Mouse (Mus musculus): Measurements from ENCODE around the gene Zdhhc3. TPM values are rescaled to one million over a fixed set of nuclear protein-coding genes. Genes with fewer than 3 reads are reported as not detected.

Gene Zdhhc3
- polyA plus RNA-seq, 1 experiment: 173 TPM

DNA sequence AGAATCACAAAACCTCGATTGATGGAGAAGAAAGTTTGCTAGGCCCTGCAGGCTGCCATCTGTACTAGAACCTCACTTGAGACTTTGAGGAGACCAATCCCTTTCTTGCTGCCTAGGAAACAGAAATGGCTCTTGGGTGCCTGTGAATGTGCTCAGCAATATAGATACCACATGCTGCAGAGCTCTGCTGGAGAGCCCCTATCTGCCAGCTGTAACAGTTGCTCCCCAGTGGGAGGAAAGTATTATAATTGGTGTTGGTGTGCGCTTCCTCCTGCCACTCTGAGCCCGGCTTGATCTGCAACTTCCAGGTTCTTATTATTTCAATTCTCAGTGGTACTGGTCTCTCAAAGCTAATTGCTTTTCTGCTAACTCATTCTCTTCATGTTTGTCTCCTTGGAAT lies 10.0 kb upstream of the Zdhhc3 start:
- no peak for DNase-seq
- TF ChIP-seq POLR2A (IDR thresholded peaks at IDR 0.05; ENCODE audit: control insufficient read depth, extremely low read depth, insufficient read depth, low read length, poor library complexity) (no peak), CTCF (IDR thresholded peaks at IDR 0.05; ENCODE audit: borderline replicate concordance, control insufficient read depth, extremely low read depth, insufficient read depth, low read length, poor library complexity) (no peak)
- Histone ChIP-seq H3K36me3 (ENCODE audit: control insufficient read depth, insufficient read depth, low read length) (peaks cover 40% of the 10 kb centered on the region), H3K27ac (ENCODE audit: control insufficient read depth, insufficient read depth, low read length) (no peak overlapping the region), H3K27me3 (ENCODE audit: control insufficient read depth, insufficient read depth, low read length) (no peaks in the 10 kb centered on the region), H3K4me1 (replicated peaks; ENCODE audit: control insufficient read depth, insufficient read depth, low read length) (no peaks in the 10 kb centered on the region), H3K4me3 (ENCODE audit: control insufficient read depth, insufficient read depth, low read length) (no peak overlapping the region)
- 98% methylated on average over 3 of the region's 3 CpGs for WGBS

DNA sequence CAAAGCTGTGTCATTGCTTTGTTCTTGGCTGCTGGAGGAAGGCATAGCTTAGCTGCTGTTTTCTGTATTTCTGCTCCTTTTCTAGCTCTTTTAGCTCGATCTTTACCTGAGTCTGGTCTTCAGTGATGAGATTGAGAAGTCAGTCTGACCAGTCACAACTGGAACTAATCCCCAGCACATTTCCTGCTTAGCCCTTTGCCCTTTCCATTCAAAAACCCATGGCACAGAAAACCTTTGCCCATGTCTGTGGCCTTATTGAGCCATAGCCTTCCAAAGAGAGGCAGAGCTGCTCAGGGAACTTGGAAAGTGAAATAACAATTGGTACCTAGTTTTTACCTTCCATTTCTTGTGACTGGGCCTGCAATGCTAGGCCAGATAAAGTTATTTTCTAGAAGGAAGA lies 2.6 kb upstream of the Zdhhc3 start:
- H3K4me3 ChIP-seq (ENCODE audit: control insufficient read depth, insufficient read depth, low read length): no peak overlapping the region
- TF ChIP-seq POLR2A (IDR thresholded peaks at IDR 0.05; ENCODE audit: control insufficient read depth, extremely low read depth, insufficient read depth, low read length, poor library complexity): no peak
- H3K27ac ChIP-seq (ENCODE audit: control insufficient read depth, insufficient read depth, low read length): no peak overlapping the region
- DNase-seq: no peak
- H3K36me3 ChIP-seq (ENCODE audit: control insufficient read depth, insufficient read depth, low read length): peaks cover 18% of the 10 kb centered on the region
- WGBS: 93% methylated on average over 1 of the region's 1 CpGs
- no peaks in the 10 kb centered on the region for H3K27me3 ChIP-seq (ENCODE audit: control insufficient read depth, insufficient read depth, low read length)
- peaks cover 10% of the 10 kb centered on the region for H3K4me1 ChIP-seq (replicated peaks; ENCODE audit: control insufficient read depth, insufficient read depth, low read length)

DNA sequence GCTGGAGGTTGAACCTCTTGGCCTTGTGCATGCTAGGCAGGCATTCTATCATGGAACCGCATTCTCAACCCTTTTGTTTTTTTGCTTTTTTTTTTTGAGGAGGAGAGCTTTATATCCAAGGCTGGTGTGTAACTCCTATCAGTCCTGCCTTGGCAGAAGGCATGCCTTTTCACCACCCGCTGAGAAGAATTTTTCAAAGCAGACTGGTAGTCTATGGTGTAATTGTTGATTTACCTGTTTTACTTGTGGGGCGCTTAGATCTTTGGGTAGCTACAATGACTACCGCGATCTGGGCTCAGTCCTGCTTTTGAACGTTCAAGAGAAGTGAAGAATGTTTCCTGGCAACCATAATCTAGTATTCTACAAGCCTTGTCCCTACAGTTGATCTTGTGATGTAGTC lies 926 bp upstream of the Zdhhc3 start:
- Histone ChIP-seq H3K4me3 (ENCODE audit: control insufficient read depth, insufficient read depth, low read length) (no peak overlapping the region), H3K4me1 (replicated peaks; ENCODE audit: control insufficient read depth, insufficient read depth, low read length) (peaks cover 10% of the 10 kb centered on the region), H3K27ac (ENCODE audit: control insufficient read depth, insufficient read depth, low read length) (no peak overlapping the region), H3K36me3 (ENCODE audit: control insufficient read depth, insufficient read depth, low read length) (peaks cover 2% of the 10 kb centered on the region), H3K27me3 (ENCODE audit: control insufficient read depth, insufficient read depth, low read length) (no peaks in the 10 kb centered on the region)
- WGBS: 59% methylated on average over 6 of the region's 6 CpGs
- no peak for DNase-seq
- TF ChIP-seq CTCF (IDR thresholded peaks at IDR 0.05; ENCODE audit: borderline replicate concordance, control insufficient read depth, extremely low read depth, insufficient read depth, low read length, poor library complexity): no peak
- no peak for TF ChIP-seq POLR2A (IDR thresholded peaks at IDR 0.05; ENCODE audit: control insufficient read depth, extremely low read depth, insufficient read depth, low read length, poor library complexity)

DNA sequence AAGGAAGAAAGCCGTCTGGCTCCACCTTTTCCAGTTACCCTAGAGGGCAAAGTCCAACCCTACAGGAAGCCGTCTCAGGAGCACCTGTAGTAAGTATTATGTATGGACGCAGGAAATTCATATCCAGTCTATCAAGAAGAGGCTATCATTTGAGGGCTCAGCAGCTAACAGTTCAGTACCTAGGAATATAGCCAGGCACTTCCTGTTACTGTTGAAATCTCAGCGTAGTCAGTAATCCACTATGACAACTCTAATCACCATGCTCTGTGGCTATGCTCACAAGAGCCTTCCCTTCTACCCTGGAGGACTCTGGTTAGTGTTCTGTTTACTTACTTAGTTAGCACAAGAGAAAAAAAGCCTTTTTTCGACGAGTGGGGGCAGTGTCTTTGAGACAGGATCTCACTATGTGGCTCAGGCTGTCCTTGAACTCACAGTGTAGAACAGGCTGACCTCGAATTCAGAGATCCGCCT lies 1.2 kb downstream of the Zdhhc3 start:
- Histone ChIP-seq H3K4me1 (replicated peaks; ENCODE audit: control insufficient read depth, insufficient read depth, low read length) (peaks cover 10% of the 10 kb centered on the region), H3K36me3 (ENCODE audit: control insufficient read depth, insufficient read depth, low read length) (no peaks in the 10 kb centered on the region), H3K4me3 (ENCODE audit: control insufficient read depth, insufficient read depth, low read length) (no peak overlapping the region), H3K27me3 (ENCODE audit: control insufficient read depth, insufficient read depth, low read length) (no peaks in the 10 kb centered on the region), H3K27ac (ENCODE audit: control insufficient read depth, insufficient read depth, low read length) (no peak overlapping the region)
- WGBS: 47% methylated on average over 8 of the region's 8 CpGs
- peak; percentile 8 for DNase-seq
- TF ChIP-seq POLR2A (IDR thresholded peaks at IDR 0.05; ENCODE audit: control insufficient read depth, extremely low read depth, insufficient read depth, low read length, poor library complexity) (no peak), CTCF (IDR thresholded peaks at IDR 0.05; ENCODE audit: borderline replicate concordance, control insufficient read depth, extremely low read depth, insufficient read depth, low read length, poor library complexity) (no peak)

DNA sequence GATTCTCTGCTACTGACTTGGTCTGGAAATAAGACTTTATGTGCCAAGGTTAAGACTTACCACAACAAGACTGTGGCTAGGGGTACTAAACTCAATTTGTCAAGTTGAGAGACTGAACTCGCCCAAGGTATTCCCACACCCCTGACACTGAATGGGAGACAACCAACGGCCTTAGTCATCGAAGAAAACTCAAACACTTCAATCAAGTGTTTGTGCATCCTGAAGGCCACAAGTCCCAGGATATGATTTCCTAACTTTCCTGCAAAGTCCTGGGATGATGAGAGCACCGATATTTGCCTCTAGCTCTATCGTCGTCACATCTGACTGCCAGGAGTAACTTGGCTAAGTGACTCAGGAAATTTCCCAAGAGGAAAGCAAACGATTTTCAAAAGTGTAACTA lies 3.8 kb downstream of the Zdhhc3 start:
- H3K36me3 ChIP-seq (ENCODE audit: control insufficient read depth, insufficient read depth, low read length): no peaks in the 10 kb centered on the region
- H3K27ac ChIP-seq (ENCODE audit: control insufficient read depth, insufficient read depth, low read length): no peak overlapping the region
- 93% methylated on average over 7 of the region's 7 CpGs for WGBS
- no peak for DNase-seq
- TF ChIP-seq POLR2A (IDR thresholded peaks at IDR 0.05; ENCODE audit: control insufficient read depth, extremely low read depth, insufficient read depth, low read length, poor library complexity) (no peak), CTCF (IDR thresholded peaks at IDR 0.05; ENCODE audit: borderline replicate concordance, control insufficient read depth, extremely low read depth, insufficient read depth, low read length, poor library complexity) (no peak)
- H3K4me1 ChIP-seq (replicated peaks; ENCODE audit: control insufficient read depth, insufficient read depth, low read length): peaks cover 10% of the 10 kb centered on the region
- H3K27me3 ChIP-seq (ENCODE audit: control insufficient read depth, insufficient read depth, low read length): no peaks in the 10 kb centered on the region
- no peak overlapping the region for H3K4me3 ChIP-seq (ENCODE audit: control insufficient read depth, insufficient read depth, low read length)

DNA sequence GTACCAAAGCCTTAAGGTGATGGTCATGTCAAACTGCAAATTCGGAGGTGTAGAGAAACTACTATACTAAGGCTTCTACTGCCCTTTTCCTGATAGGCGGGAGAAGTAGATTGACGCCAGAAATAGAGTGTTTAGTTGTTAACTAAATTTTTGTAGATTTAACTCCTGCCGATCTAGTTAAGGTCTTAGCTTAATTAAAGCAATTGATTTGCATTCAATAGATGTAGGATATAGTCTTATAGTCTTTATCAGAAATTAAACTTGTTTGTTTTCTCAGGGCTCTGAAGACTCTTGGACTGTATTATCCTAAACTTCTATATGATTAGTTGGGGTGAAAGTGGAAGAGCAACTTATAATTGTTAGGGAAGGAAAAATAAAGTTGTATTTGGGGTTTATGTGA lies 5.8 kb downstream of the Zdhhc3 start:
- no peak for DNase-seq
- WGBS: 97% methylated on average over 4 of the region's 4 CpGs
- Histone ChIP-seq H3K27ac (ENCODE audit: control insufficient read depth, insufficient read depth, low read length) (no peak overlapping the region), H3K27me3 (ENCODE audit: control insufficient read depth, insufficient read depth, low read length) (no peaks in the 10 kb centered on the region), H3K4me3 (ENCODE audit: control insufficient read depth, insufficient read depth, low read length) (no peak overlapping the region), H3K4me1 (replicated peaks; ENCODE audit: control insufficient read depth, insufficient read depth, low read length) (no peaks in the 10 kb centered on the region), H3K36me3 (ENCODE audit: control insufficient read depth, insufficient read depth, low read length) (no peaks in the 10 kb centered on the region)
- TF ChIP-seq POLR2A (IDR thresholded peaks at IDR 0.05; ENCODE audit: control insufficient read depth, extremely low read depth, insufficient read depth, low read length, poor library complexity): no peak
- TF ChIP-seq CTCF (IDR thresholded peaks at IDR 0.05; ENCODE audit: borderline replicate concordance, control insufficient read depth, extremely low read depth, insufficient read depth, low read length, poor library complexity): no peak

DNA sequence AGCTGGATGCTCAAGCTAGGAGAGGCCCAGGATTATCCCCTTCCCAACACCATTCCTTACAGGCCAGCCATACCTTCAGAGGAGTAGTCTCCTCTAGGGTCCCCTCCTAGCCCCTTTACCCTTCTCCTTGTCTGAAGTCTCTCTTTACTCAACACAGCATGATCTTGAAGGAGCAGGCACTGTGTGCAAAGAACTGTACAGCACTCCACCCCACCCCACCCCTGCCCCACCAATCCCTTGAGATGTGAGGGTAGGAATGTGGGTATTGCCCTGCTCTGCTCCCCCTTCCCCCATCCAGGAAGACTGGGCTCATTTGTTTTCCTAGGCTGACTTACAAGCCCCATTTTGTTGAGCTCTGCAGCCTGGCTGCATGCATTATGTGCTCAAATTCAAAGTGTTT lies 8.6 kb downstream of the Zdhhc3 start:
- H3K27ac ChIP-seq (ENCODE audit: control insufficient read depth, insufficient read depth, low read length): no peak overlapping the region
- no peak overlapping the region for H3K4me3 ChIP-seq (ENCODE audit: control insufficient read depth, insufficient read depth, low read length)
- no peaks in the 10 kb centered on the region for H3K27me3 ChIP-seq (ENCODE audit: control insufficient read depth, insufficient read depth, low read length)
- DNase-seq: no peak
- peaks cover 6% of the 10 kb centered on the region; the same call in 1 of the 2 replicates for H3K36me3 ChIP-seq (ENCODE audit: control insufficient read depth, insufficient read depth, low read length)
- no peaks in the 10 kb centered on the region for H3K4me1 ChIP-seq (replicated peaks; ENCODE audit: control insufficient read depth, insufficient read depth, low read length)
- TF ChIP-seq POLR2A (IDR thresholded peaks at IDR 0.05; ENCODE audit: control insufficient read depth, extremely low read depth, insufficient read depth, low read length, poor library complexity) (no peak), CTCF (IDR thresholded peaks at IDR 0.05; ENCODE audit: borderline replicate concordance, control insufficient read depth, extremely low read depth, insufficient read depth, low read length, poor library complexity) (no peak)
